9 mouse cellular contexts compared by ENCODE assay signal in the genomic region with DNA sequence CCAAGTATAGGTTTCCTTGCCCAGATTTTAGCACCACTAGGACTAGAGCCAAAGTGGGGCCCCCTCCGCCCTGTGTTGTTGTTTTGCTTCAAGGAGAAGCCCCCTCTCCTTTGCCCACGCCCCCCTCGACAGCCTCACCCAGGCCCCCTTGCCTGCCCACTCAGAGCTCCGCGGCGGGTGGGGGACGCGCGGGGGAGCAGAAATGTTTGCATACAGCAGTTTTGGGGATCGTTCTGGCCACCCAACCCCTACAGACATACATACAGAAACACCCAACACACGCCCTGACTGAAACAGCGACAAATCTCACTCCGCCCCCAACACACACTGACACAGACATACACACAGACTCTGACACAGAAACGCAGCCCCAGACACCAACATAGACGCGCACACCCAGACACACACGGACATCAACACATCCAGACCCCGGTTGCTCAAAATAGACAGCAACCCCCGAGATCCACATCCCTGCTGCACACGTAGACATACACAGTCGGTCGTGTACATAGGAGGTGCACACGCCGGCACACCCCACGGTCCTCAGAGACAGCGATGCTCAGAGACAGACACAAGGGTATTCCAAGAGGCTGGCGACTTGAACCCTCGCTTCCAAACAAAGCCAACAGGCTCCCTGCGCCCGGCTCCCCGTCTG. TPM values are rescaled to one million over a fixed set of nuclear protein-coding genes. Genes with fewer than 3 reads are reported as not detected.
DNase-seq lines count a peak whose midpoint lies in the region; ATAC-seq and TF ChIP-seq lines count a peak whose summit lies in the region.
"Had no signal": no experiment of that assay in that cellular context is flagged by ENCODE, and none has a peak within 500 bp of the region (broad histone marks: within the 10 kb centered on the region; RNA-seq: fewer than 3 reads in every experiment).

No protein-coding gene starts in this region.

- H3K79me2 ChIP-seq in heart, adult 2 months (replicated peaks; ENCODE audit: control insufficient read depth, insufficient read depth, low read length), result no peaks in the 10 kb centered on the region

- no peak for TF ChIP-seq POLR2A in heart, adult 2 months (IDR thresholded peaks at IDR 0.05; ENCODE audit: insufficient read depth, low read depth, low read length)
- no peak for TF ChIP-seq POLR2A in olfactory bulb, adult 2 months (IDR thresholded peaks at IDR 0.05; ENCODE audit: insufficient read depth, low read depth, low read length)

- under 1% methylated on average over 31 of the region's 31 CpGs for WGBS in heart, embryonic 14.5 days
- WGBS in heart, adult 2 months, result under 1% methylated on average over 31 of the region's 31 CpGs
- WGBS in forebrain, postnatal 0 days, result 1% methylated on average over 31 of the region's 31 CpGs
- under 1% methylated on average over 31 of the region's 31 CpGs for WGBS in limb, embryonic 10.5 days
- under 1% methylated on average over 31 of the region's 31 CpGs for WGBS in olfactory bulb, adult 2 months

- TF ChIP-seq CTCF in heart, adult 2 months (IDR thresholded peaks at IDR 0.05), result no peak
- 0 out of 2 replicates have a peak, but pooled peaks have one; percentile 0 for TF ChIP-seq CTCF in forebrain, postnatal 0 days (IDR thresholded peaks at IDR 0.05; ENCODE audit: low read depth)
- no peak for TF ChIP-seq CTCF in olfactory bulb, adult 2 months (IDR thresholded peaks at IDR 0.05; ENCODE audit: insufficient read depth, low read depth, low read length)

- peak overlapping the region; percentile 42 to 52 for H3K4me3 ChIP-seq in heart, embryonic 14.5 days (ENCODE audit: control insufficient read depth in 1 of 2, insufficient read depth in 1 of 2, low read depth in 1 of 2, low read length in 2 of 2)
- no peak overlapping the region for H3K4me3 ChIP-seq in heart, adult 2 months
- H3K4me3 ChIP-seq in brown adipose tissue, adult 24 weeks (ENCODE audit: insufficient read depth, low read depth, low read length), result peak overlapping the region; percentile 43
- peak overlapping the region; percentile 98 for H3K4me3 ChIP-seq in forebrain, postnatal 0 days (ENCODE audit: low read depth, low read length)
- H3K4me3 ChIP-seq in limb, embryonic 10.5 days, result peak overlapping the region; percentile 66
- peak overlapping the region; percentile 98 for H3K4me3 ChIP-seq in olfactory bulb, adult 2 months (ENCODE audit: insufficient read depth, low read depth, low read length)

- H3K27ac ChIP-seq in heart, embryonic 14.5 days (replicated peaks in 1 of 2; ENCODE audit: control insufficient read depth in 1 of 2, insufficient read depth in 1 of 2, low read depth in 2 of 2, low read length in 2 of 2), result no peak overlapping the region
- no peak overlapping the region for H3K27ac ChIP-seq in heart, adult 2 months
- H3K27ac ChIP-seq in brown adipose tissue, adult 24 weeks (replicated peaks; ENCODE audit: low read depth, low read length), result no peak overlapping the region
- H3K27ac ChIP-seq in forebrain, postnatal 0 days (ENCODE audit: low read depth, low read length), result peak overlapping the region; percentile 90
- no peak overlapping the region; the same call in 1 of the 2 replicates for H3K27ac ChIP-seq in limb, embryonic 10.5 days
- H3K27ac ChIP-seq in olfactory bulb, adult 2 months (ENCODE audit: insufficient read depth, low read depth, low read length), result peak overlapping the region; percentile 86

- H3K4me1 ChIP-seq in heart, embryonic 14.5 days (ENCODE audit: control insufficient read depth in 2 of 2, insufficient read depth in 2 of 2, low read length in 2 of 2), result peaks cover 3 to 16% of the 10 kb centered on the region in 2 experiments; a peak in 3 of 4 replicates
- H3K4me1 ChIP-seq in heart, adult 2 months (ENCODE audit: control insufficient read depth, insufficient read depth, low read length), result no peaks in the 10 kb centered on the region
- no peaks in the 10 kb centered on the region for H3K4me1 ChIP-seq in brown adipose tissue, adult 24 weeks (ENCODE audit: control insufficient read depth, insufficient read depth, insufficient read length, low read length)
- H3K4me1 ChIP-seq in forebrain, postnatal 0 days (ENCODE audit: insufficient read depth), result peaks cover 13% of the 10 kb centered on the region
- peaks cover 23% of the 10 kb centered on the region for H3K4me1 ChIP-seq in limb, embryonic 10.5 days
- H3K4me1 ChIP-seq in olfactory bulb, adult 2 months (ENCODE audit: control insufficient read depth, insufficient read depth, low read length), result peaks cover 13% of the 10 kb centered on the region

- intact Hi-C loops in heart, adult 2 months (cut with DNase I), result no loop called here

- H3K9ac ChIP-seq in heart, embryonic 14.5 days (ENCODE audit: low read length), result peak overlapping the region; percentile 13; the same call in 1 of the 2 replicates
- no peak overlapping the region for H3K9ac ChIP-seq in heart, adult 2 months (ENCODE audit: low read depth, low read length)
- H3K9ac ChIP-seq in forebrain, postnatal 0 days, result peak overlapping the region; percentile 99

- H3K27me3 ChIP-seq in heart, embryonic 14.5 days (ENCODE audit: control insufficient read depth, insufficient read depth, low read length), result peaks cover 53% of the 10 kb centered on the region
- peaks cover 9% of the 10 kb centered on the region for H3K27me3 ChIP-seq in heart, adult 2 months (ENCODE audit: control insufficient read depth, insufficient read depth, low read length)
- no peaks in the 10 kb centered on the region for H3K27me3 ChIP-seq in forebrain, postnatal 0 days (ENCODE audit: insufficient read depth, low read length)
- peaks cover 60% of the 10 kb centered on the region for H3K27me3 ChIP-seq in limb, embryonic 10.5 days (ENCODE audit: low read depth, poor library complexity, severe bottlenecking)

- no peak for TF ChIP-seq EP300 in heart, adult 2 months (IDR thresholded peaks at IDR 0.05; ENCODE audit: insufficient read depth, low read depth, low read length)

- no peak for ATAC-seq in heart, embryonic 14.5 days (ENCODE audit: insufficient number of reproducible peaks, insufficient read depth, low FRiP score, low read depth)
- peak; percentile 76 for ATAC-seq in forebrain, postnatal 0 days

- H3K36me3 ChIP-seq in heart, embryonic 14.5 days (ENCODE audit: control insufficient read depth, insufficient read depth, low read length), result no peaks in the 10 kb centered on the region
- no peaks in the 10 kb centered on the region for H3K36me3 ChIP-seq in heart, adult 2 months (ENCODE audit: control insufficient read depth, insufficient read depth, low read length)
- H3K36me3 ChIP-seq in forebrain, postnatal 0 days (ENCODE audit: insufficient read depth), result no peaks in the 10 kb centered on the region
- H3K36me3 ChIP-seq in limb, embryonic 10.5 days, result no peaks in the 10 kb centered on the region
- H3K36me3 ChIP-seq: G1E had no signal

- no peak for DNase-seq in heart, adult 2 months
- peak; percentile 77 for DNase-seq in forebrain, postnatal 0 days
- DNase-seq in limb, embryonic 10.5 days (ENCODE audit: low spot score), result no peak
- no peak for DNase-seq in adrenal gland, adult 8-10 months
- DNase-seq in thymus, postnatal 4 days, result no peak

- peak overlapping the region; percentile 86 for H3K4me2 ChIP-seq in heart, embryonic 14.5 days (ENCODE audit: low read length)
- H3K4me2 ChIP-seq in forebrain, postnatal 0 days (ENCODE audit: low read depth), result peak overlapping the region; percentile 83

- H3K9me3 ChIP-seq in heart, embryonic 14.5 days (ENCODE audit: control insufficient read depth, low read length), result no peaks in the 10 kb centered on the region
- no peaks in the 10 kb centered on the region for H3K9me3 ChIP-seq in forebrain, postnatal 0 days (ENCODE audit: low read length)
- H3K9me3 ChIP-seq in limb, embryonic 10.5 days (replicated peaks), result no peaks in the 10 kb centered on the region

RNA-seq across cellular contexts. Expression of a gene that starts 0.7 kb away (rescaled TPM):
- polyA plus RNA-seq in heart, embryonic 14.5 days (2014; fragmentation: Nextera tagmentation; extraction: Ambion mirVana), result 1.0 and 1.1 TPM in 2 replicates
- total RNA-seq in heart, adult 2 months (2021), result 1 to 10 TPM; 1.6 to 2.6 TPM
- polyA plus RNA-seq in heart, adult 2 months (2012; rRNA removed), result 4.1 and 8.1 TPM in 2 replicates
- polyA plus RNA-seq in brown adipose tissue, adult 24 weeks (2012; ENCODE audit: insufficient read depth, insufficient read length, missing spikeins), result 5.1 and 7.2 TPM in 2 replicates
- 278 and 354 TPM in 2 replicates for total RNA-seq in forebrain, postnatal 0 days (2014; rRNA removed)
- polyA plus RNA-seq in forebrain, postnatal 0 days (2015; fragmentation: Nextera tagmentation; extraction: Ambion mirVana), result 25.6 and 41.0 TPM in 2 replicates
- polyA plus RNA-seq in limb, embryonic 10.5 days (2016; fragmentation: Nextera tagmentation; extraction: Ambion mirVana), result 0.29 and 0.49 TPM in 2 replicates
- 88.8 TPM in 1 of 2 replicates, not detected in the other for polyA plus RNA-seq in olfactory bulb, adult 2 months (2012; ENCODE audit: insufficient read depth, insufficient read length, low replicate concordance, missing spikeins)
- total RNA-seq in adrenal gland, adult 8-10 months (2022), result 1 to 10 TPM; 3.5 to 6.9 (median 4.7) TPM
- polyA plus RNA-seq: G1E had no signal

RNA-seq across cellular contexts. Expression of a gene that starts 16.1 kb away (rescaled TPM):
- polyA plus RNA-seq in heart, embryonic 14.5 days (2014; fragmentation: Nextera tagmentation; extraction: Ambion mirVana), result 2.2 and 2.5 TPM in 2 replicates
- total RNA-seq in heart, adult 2 months (2021), result 1 to 10 TPM; 1.1 to 1.4 TPM
- polyA plus RNA-seq in heart, adult 2 months (2012; rRNA removed), result 0.82 and 1.4 TPM in 2 replicates
- polyA plus RNA-seq in brown adipose tissue, adult 24 weeks (2012; ENCODE audit: insufficient read depth, insufficient read length, missing spikeins), result not detected in 2 replicates
- total RNA-seq in forebrain, postnatal 0 days (2014; rRNA removed), result 2.3 and 4.5 TPM in 2 replicates
- 1.1 and 1.8 TPM in 2 replicates for polyA plus RNA-seq in forebrain, postnatal 0 days (2015; fragmentation: Nextera tagmentation; extraction: Ambion mirVana)
- polyA plus RNA-seq in limb, embryonic 10.5 days (2016; fragmentation: Nextera tagmentation; extraction: Ambion mirVana), result 1.1 and 2.5 TPM in 2 replicates
- polyA plus RNA-seq in olfactory bulb, adult 2 months (2012; ENCODE audit: insufficient read depth, insufficient read length, low replicate concordance, missing spikeins), result not detected in 2 replicates
- 1 to 10 TPM; 1.4 to 3.3 (median 1.9) TPM for total RNA-seq in adrenal gland, adult 8-10 months (2022)
- polyA plus RNA-seq: G1E had no signal

RNA-seq across cellular contexts. Expression of a gene that starts 33.3 kb away (rescaled TPM):
- polyA plus RNA-seq in heart, embryonic 14.5 days (2014; fragmentation: Nextera tagmentation; extraction: Ambion mirVana), result 0.45 and 0.96 TPM in 2 replicates
- total RNA-seq in heart, adult 2 months (2021), result under 1 TPM in 1 of 2 experiments, not detected in 1; 0.59 TPM
- 1.4 and 1.8 TPM in 2 replicates for polyA plus RNA-seq in heart, adult 2 months (2012; rRNA removed)
- 2.1 and 11.6 TPM in 2 replicates for polyA plus RNA-seq in brown adipose tissue, adult 24 weeks (2012; ENCODE audit: insufficient read depth, insufficient read length, missing spikeins)
- total RNA-seq in forebrain, postnatal 0 days (2014; rRNA removed), result 29.0 and 32.8 TPM in 2 replicates
- 11.5 and 14.0 TPM in 2 replicates for polyA plus RNA-seq in forebrain, postnatal 0 days (2015; fragmentation: Nextera tagmentation; extraction: Ambion mirVana)
- 0.55 and 0.78 TPM in 2 replicates for polyA plus RNA-seq in limb, embryonic 10.5 days (2016; fragmentation: Nextera tagmentation; extraction: Ambion mirVana)
- not detected in 2 replicates for polyA plus RNA-seq in olfactory bulb, adult 2 months (2012; ENCODE audit: insufficient read depth, insufficient read length, low replicate concordance, missing spikeins)
- total RNA-seq in adrenal gland, adult 8-10 months (2022), result under 1 TPM; 0.40 to 0.89 (median 0.56) TPM
- total RNA-seq: G1E had no signal
- polyA plus RNA-seq: G1E had no signal

Comparison
In these comparisons a context has a peak if more than half of its experiments do, and no peak if none do; other contexts are left out.
1. H3K27ac ChIP-seq: peak in forebrain, postnatal 0 days (single experiment) and olfactory bulb, adult 2 months (single experiment); none in heart, embryonic 14.5 days (0 of 2), heart, adult 2 months (single experiment), brown adipose tissue, adult 24 weeks (single experiment) and limb, embryonic 10.5 days (single experiment).